Mouse (Mus musculus) liver, postnatal 0 days (tissue): ENCODE data around the gene Stx8. TPM values are rescaled to one million over a fixed set of nuclear protein-coding genes. Genes with fewer than 3 reads are reported as not detected.
A peak's percentile ranks its signal among the peaks of the same experiment; 100 is the strongest.

Experiments used
- ATAC-seq: fragments of 200-750 bp; cut with Nextera tagmentation; 2 replicates; pipeline ENCODE4 v1.8.0; 2017; ENCODE audit warnings: mild to moderate bottlenecking, moderate library complexity
- DNase-seq: peaks from one replicate; pipeline ENCODE4 v3.0.0-alpha.2; 2016
- H3K27ac ChIP-seq: fragments of 300-500 bp; sonication (generic); 2 replicates; pipeline ENCODE4 v1.5.1; 2014; ENCODE audit warnings: antibody characterized with exemption, moderate library complexity, mild to moderate bottlenecking, low read depth
- H3K27me3 ChIP-seq: fragments of 300-500 bp; sonication (generic); 2 replicates; pipeline ENCODE4 v1.6.1; 2014; ENCODE audit warnings: low read length, control low read depth, mixed read lengths; ENCODE audit not compliant: insufficient read depth
- H3K36me3 ChIP-seq: fragments of 300-500 bp; sonication (generic); replicated peaks from 2 replicates; pipeline ENCODE4 v1.6.1; 2014; ENCODE audit warnings: mild to moderate bottlenecking, control low read depth, low read length, moderate library complexity, mixed read lengths; ENCODE audit not compliant: insufficient read depth
- H3K4me1 ChIP-seq: fragments of 300-500 bp; sonication (generic); 2 replicates; pipeline ENCODE4 v1.6.1; 2014; ENCODE audit warnings: antibody characterized with exemption, mild to moderate bottlenecking, control low read depth; ENCODE audit not compliant: insufficient read depth
- H3K4me2 ChIP-seq: fragments of 300-500 bp; sonication (generic); 2 replicates; pipeline ENCODE4 v1.6.1; 2014; ENCODE audit warnings: low read depth, mild to moderate bottlenecking, low read length, moderate library complexity, mixed read lengths
- H3K4me3 ChIP-seq: fragments of 300-500 bp; sonication (generic); 2 replicates; pipeline ENCODE4 v1.5.1; 2014; ENCODE audit warnings: low read depth, low read length
- H3K9ac ChIP-seq: fragments of 300-500 bp; sonication (generic); replicated peaks from 2 replicates; pipeline ENCODE4 v1.6.1; 2014; ENCODE audit warnings: mild to moderate bottlenecking, moderate library complexity
- H3K9me3 ChIP-seq: fragments of 300-500 bp; sonication (generic); 2 replicates; pipeline ENCODE4 v1.6.1; 2016; ENCODE audit warnings: mild to moderate bottlenecking, control low read depth, low read length, mixed read lengths
- CTCF ChIP-seq: sonication (generic); IDR thresholded peaks from 2 replicates; pipeline ENCODE4 v1.5.1; 2016; ENCODE audit warnings: antibody characterized with exemption, low read depth
- EP300 ChIP-seq: IDR thresholded peaks from 2 replicates; pipeline ENCODE4 v1.6.1; 2016; ENCODE audit warnings: antibody characterized with exemption, low read depth, mild to moderate bottlenecking
- WGBS: fragments of 180-500 bp; shearing (Covaris S2); extraction: QIAGEN DNeasy Blood & Tissue Kit; methylation state at CpG from one replicate; pipeline ENCODE4 v1.1.7; 2014; ENCODE audit not compliant: insufficient replicate concordance; 5-methylcytosine and 5-hydroxymethylcytosine counted together
- polyA plus RNA-seq: library from polyadenylated mRNA; unstranded; fragments of >200 nt; fragmentation: Nextera tagmentation; extraction: Ambion mirVana; gene quantifications from 2 replicates; pipeline ENCODE4 v1.2.1, GENCODE M21; 2015

Gene Stx8
- polyA plus RNA-seq, 1 experiment from 2014 or later = 27.4 TPM

DNA sequence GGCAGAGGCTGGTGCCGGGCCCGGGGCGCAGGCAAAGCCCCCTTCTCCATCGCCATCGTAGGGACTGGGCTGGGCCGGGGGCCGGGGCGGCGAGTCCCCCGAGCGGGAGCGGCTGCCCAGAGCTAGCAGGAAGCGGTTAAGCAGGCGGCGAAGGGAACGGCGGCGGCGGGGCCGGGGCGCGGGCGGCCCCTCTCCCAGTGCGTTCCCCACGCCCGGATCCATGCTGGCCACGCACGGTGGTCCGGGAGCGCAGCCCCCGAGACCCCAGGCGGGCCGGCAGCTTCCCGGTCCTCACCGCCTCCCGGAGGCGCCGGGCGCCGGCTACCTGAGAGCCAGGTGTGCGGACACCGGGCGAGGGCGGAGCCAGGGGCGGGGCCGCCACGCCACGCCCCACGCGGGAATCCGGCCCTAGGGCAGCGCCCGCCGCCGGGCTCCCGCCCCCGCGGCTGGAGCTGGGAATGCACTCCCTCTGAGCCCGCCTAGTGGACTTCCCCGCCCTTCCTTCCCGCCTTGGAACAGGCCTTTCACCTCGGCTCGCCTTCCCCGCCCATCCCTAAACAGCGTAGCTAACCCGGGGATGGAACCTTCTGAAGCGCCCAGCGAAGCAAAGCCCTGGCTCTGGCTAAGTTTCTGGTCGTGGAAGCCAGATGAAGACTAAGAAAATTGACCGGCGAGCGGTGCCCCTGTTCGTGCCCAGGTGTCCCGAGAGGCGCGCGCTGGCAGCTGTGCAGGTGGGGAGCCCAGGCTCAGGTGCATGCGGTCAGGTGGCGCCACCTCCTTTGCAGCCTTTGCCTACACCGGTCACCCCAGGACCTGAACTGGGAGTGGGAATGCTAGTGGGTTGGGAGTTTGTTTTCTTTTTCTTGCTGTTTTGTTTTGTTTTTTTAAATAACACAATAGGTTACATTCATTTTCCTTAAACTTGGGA lies 43.9 kb upstream of the Stx8 start, which contains the start of gene Usp43:
Gene Usp43, minus strand, starts transcription at position 327 of the 928 bp plus-strand sequence.
- Histone ChIP-seq H3K27me3 (peaks cover 32% of the 10 kb centered on the region), H3K9ac (0 out of 2 replicates have a peak within 1 kb of the TSS, but pooled peaks have one; percentile 16), H3K27ac (no peak within 1 kb of the TSS), H3K4me3 (peak within 1 kb of the TSS; percentile 59), H3K4me2 (peak within 1 kb of the TSS; percentile 80), H3K36me3 (no peaks in the 10 kb centered on the region), H3K4me1 (peaks cover 17% of the 10 kb centered on the region), H3K9me3 (no peaks in the 10 kb centered on the region)
- DNase-seq (peak; percentile 49), ATAC-seq (peak; percentile 72)
- WGBS = under 1% methylated on average over 58 of the region's 80 CpGs
- TF ChIP-seq EP300 = no peak
- no peak for TF ChIP-seq CTCF

GRCm38 (mm10) chr11:67922755-67923125 lies 43.3 kb upstream of the Stx8 start:
- TF ChIP-seq EP300 (no peak), CTCF (peak; percentile 24; the same call in 1 of the 2 replicates)
- peak overlapping the region; percentile 59 for H3K4me3 ChIP-seq

DNA sequence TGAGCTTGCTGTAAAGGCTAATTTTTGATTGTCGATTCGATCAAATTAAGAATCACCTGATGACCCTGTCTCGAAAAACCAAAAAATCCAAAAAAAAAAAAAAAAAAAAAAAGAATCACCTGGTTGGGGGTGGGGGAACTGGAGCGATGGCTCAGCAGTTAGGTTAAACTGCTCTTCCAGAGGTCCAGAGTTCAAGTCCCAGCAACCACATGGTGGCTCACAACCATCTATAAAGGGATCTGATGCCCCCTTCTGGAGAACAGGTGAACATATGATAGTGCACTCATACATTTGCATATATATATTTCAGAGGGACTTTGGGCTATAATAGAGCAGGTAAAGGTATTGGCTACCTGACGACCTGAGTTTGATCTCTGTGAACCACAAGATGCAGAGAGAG lies 42.3 kb upstream of the Stx8 start:
- Histone ChIP-seq H3K9ac (no peak overlapping the region), H3K4me3 (no peak overlapping the region), H3K9me3 (no peaks in the 10 kb centered on the region), H3K4me1 (peaks cover 17% of the 10 kb centered on the region), H3K4me2 (no peak overlapping the region), H3K27ac (no peak overlapping the region), H3K27me3 (peaks cover 32% of the 10 kb centered on the region), H3K36me3 (no peaks in the 10 kb centered on the region)
- DNase-seq (no peak), ATAC-seq (no peak)
- 88% methylated on average over 5 of the region's 5 CpGs for WGBS
- TF ChIP-seq CTCF (peak; percentile 3; the same call in 1 of the 2 replicates), EP300 (no peak)

More at GRCm38 (mm10) chr11:67922755-67923125, 43.3 kb upstream of the Stx8 start:
- no peak for ATAC-seq
- no peaks in the 10 kb centered on the region for H3K9me3 ChIP-seq
- H3K4me2 ChIP-seq = peak overlapping the region; percentile 80
- no peaks in the 10 kb centered on the region for H3K36me3 ChIP-seq
- H3K27me3 ChIP-seq = peaks cover 32% of the 10 kb centered on the region
- peaks cover 17% of the 10 kb centered on the region for H3K4me1 ChIP-seq
- DNase-seq = peak; percentile 52
- 0% methylated on average over 12 of the region's 12 CpGs for WGBS
- no peak overlapping the region for H3K9ac ChIP-seq
- H3K27ac ChIP-seq = no peak overlapping the region

- DNase-seq (no peak), ATAC-seq (no peak)
- Histone ChIP-seq H3K9me3 (no peaks in the 10 kb centered on the region), H3K4me1 (peaks cover 17% of the 10 kb centered on the region), H3K4me2 (no peak overlapping the region), H3K9ac (no peak overlapping the region), H3K27ac (no peak overlapping the region), H3K4me3 (no peak overlapping the region), H3K27me3 (peaks cover 23% of the 10 kb centered on the region), H3K36me3 (no peaks in the 10 kb centered on the region)
- TF ChIP-seq CTCF (no peak), EP300 (no peak)
- whole genome bisulfite sequencing = 79% methylated on average over 13 of the region's 13 CpGs
These were observed 41.0 kb upstream of the Stx8 start for GRCm38 (mm10) chr11:67925000-67925399.

GRCm38 (mm10) chr11:67926348-67927055 lies 39.5 kb upstream of the Stx8 start:
- Histone ChIP-seq H3K4me3 (no peak overlapping the region), H3K27me3 (peaks cover 7% of the 10 kb centered on the region), H3K9me3 (no peaks in the 10 kb centered on the region), H3K36me3 (no peaks in the 10 kb centered on the region), H3K27ac (no peak overlapping the region), H3K4me2 (no peak overlapping the region), H3K4me1 (peaks cover 15% of the 10 kb centered on the region), H3K9ac (no peak overlapping the region)
- ATAC-seq (no peak), DNase-seq (no peak)
- TF ChIP-seq EP300 (no peak), CTCF (no peak)
- WGBS = 22% methylated on average over 10 of the region's 15 CpGs

- Histone ChIP-seq H3K4me1 (no peaks in the 10 kb centered on the region), H3K4me3 (no peak overlapping the region), H3K36me3 (no peaks in the 10 kb centered on the region), H3K9ac (no peak overlapping the region), H3K27ac (no peak overlapping the region), H3K9me3 (no peaks in the 10 kb centered on the region), H3K4me2 (no peak overlapping the region), H3K27me3 (no peaks in the 10 kb centered on the region)
- DNase-seq (no peak), ATAC-seq (no peak)
- 89% methylated on average over 3 of the region's 3 CpGs for WGBS
- no peak for TF ChIP-seq CTCF
These were observed 33.8 kb upstream of the Stx8 start for GRCm38 (mm10) chr11:67932156-67932555.
